Comparison of ENCODE assay signal across 14 mouse cellular contexts in the genomic region with DNA sequence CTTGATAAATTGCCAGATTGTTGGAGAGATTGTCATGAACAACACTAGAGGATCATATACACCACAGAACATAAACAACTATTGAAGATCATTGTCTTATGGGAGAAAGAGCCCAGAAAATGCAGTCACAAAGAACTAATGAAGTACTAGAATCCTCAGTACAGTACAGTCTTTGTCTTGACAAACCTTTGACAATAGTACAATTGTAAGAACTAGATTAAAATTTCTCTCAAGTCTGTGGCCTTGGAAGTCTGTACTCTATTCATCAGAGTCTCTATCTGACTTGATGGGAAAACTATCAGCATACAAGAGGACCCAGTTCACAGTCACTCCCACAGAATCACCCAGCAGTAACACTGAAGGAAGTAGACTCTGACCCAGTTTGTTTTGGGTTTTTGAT.
"Had no signal": no experiment of that assay in that cellular context is flagged by ENCODE, and none has a peak within 500 bp of the region (broad histone marks: within the 10 kb centered on the region; RNA-seq: fewer than 3 reads in every experiment).

No protein-coding gene starts in this region.

- DNase-seq: kidney, adult 2 months; kidney, postnatal 14 days; lung, postnatal 14 days; right cerebral cortex, postnatal 4 days; spleen, adult 18-20 months; thymus, postnatal 4 days had no signal

- H3K4me1 ChIP-seq: kidney, embryonic 15.5 days; neural tube, embryonic 15.5 days; stomach, embryonic 15.5 days had no signal

- ATAC-seq: intestine, embryonic 16.5 days; liver, embryonic 12.5 days; midbrain, embryonic 13.5 days had no signal

- H3K9ac ChIP-seq: kidney, embryonic 15.5 days; limb, embryonic 15.5 days; liver, embryonic 12.5 days; midbrain, embryonic 13.5 days; neural tube, embryonic 15.5 days; stomach, embryonic 15.5 days had no signal

- H3K36me3 ChIP-seq: kidney, embryonic 15.5 days; limb, embryonic 15.5 days; liver, embryonic 12.5 days; midbrain, embryonic 13.5 days; neural tube, embryonic 15.5 days; stomach, embryonic 15.5 days had no signal

- H3K27me3 ChIP-seq: kidney, embryonic 15.5 days; liver, embryonic 12.5 days; midbrain, embryonic 13.5 days; neural tube, embryonic 15.5 days; stomach, embryonic 15.5 days had no signal

- H3K9me3 ChIP-seq: kidney, embryonic 15.5 days; limb, embryonic 15.5 days; liver, embryonic 12.5 days; midbrain, embryonic 13.5 days; neural tube, embryonic 15.5 days; stomach, embryonic 15.5 days had no signal

- H3K27ac ChIP-seq: kidney, embryonic 15.5 days; limb, embryonic 15.5 days; liver, embryonic 12.5 days; midbrain, embryonic 13.5 days; neural tube, embryonic 15.5 days; stomach, embryonic 15.5 days had no signal

- H3K4me3 ChIP-seq: kidney, embryonic 15.5 days; limb, embryonic 15.5 days; liver, embryonic 12.5 days; midbrain, embryonic 13.5 days; myocyte; neural tube, embryonic 15.5 days; stomach, embryonic 15.5 days had no signal

- H3K4me2 ChIP-seq: kidney, embryonic 15.5 days; limb, embryonic 15.5 days; liver, embryonic 12.5 days; midbrain, embryonic 13.5 days; neural tube, embryonic 15.5 days; stomach, embryonic 15.5 days had no signal
